Mouse (Mus musculus): ENCODE measurements around the gene Usp2.

- TF ChIP-seq CTCF (IDR thresholded peaks at IDR 0.05; ENCODE audit: low read depth, low read length) (no peak), POLR2A (IDR thresholded peaks at IDR 0.05; ENCODE audit: borderline replicate concordance, low read depth, low read length) (no peak)
Measured at GRCm38 (mm10) chr9:44078136-44078797, 11.4 kb downstream of the Usp2 start.
